Mouse (Mus musculus): ENCODE data around the gene Tex44. TPM values are rescaled to one million over a fixed set of nuclear protein-coding genes. Genes with fewer than 3 reads are reported as not detected.
A peak's percentile ranks its signal among the peaks of the same experiment; 100 is the strongest.

The Tex44 gene
- polyA plus RNA-seq, 1 experiment from 2014 or later, result not detected

- Histone ChIP-seq H3K36me3 (ENCODE audit: control insufficient read depth, insufficient read depth, low read length) (no peaks in the 10 kb centered on the region), H3K9ac (ENCODE audit: low read depth, low read length) (no peak overlapping the region), H3K27me3 (replicated peaks; ENCODE audit: control insufficient read depth, insufficient read depth, low read length) (0 out of 2 replicates have a peak, but pooled peaks cover 3% of the 10 kb centered on the region), H3K4me1 (replicated peaks; ENCODE audit: control insufficient read depth, insufficient read depth, low read length) (peaks cover 47% of the 10 kb centered on the region), H3K4me3 (ENCODE audit: low read depth, low read length) (no peak overlapping the region), H3K27ac (ENCODE audit: low read depth, low read length) (no peak overlapping the region; the same call in 1 of the 2 replicates), H3K9me3 (ENCODE audit: control insufficient read depth, low read length) (no peaks in the 10 kb centered on the region), H3K4me2 (no peak overlapping the region)
- DNase-seq (ENCODE audit: low spot score) (no peak), ATAC-seq (replicated peaks; ENCODE audit: low FRiP score) (no peak)
- 82% methylated on average over 2 of the region's 2 CpGs for WGBS
Measured at GRCm38 (mm10) chr1:86438501-86438900, 12.4 kb downstream of the Tex44 start.

- peak overlapping the region; percentile 95 for H3K4me2 ChIP-seq
- DNase-seq (ENCODE audit: low spot score), result no peak
- 0 out of 2 replicates have a peak, but pooled peaks cover 3% of the 10 kb centered on the region for H3K27me3 ChIP-seq (replicated peaks; ENCODE audit: control insufficient read depth, insufficient read depth, low read length)
- H3K4me1 ChIP-seq (replicated peaks; ENCODE audit: control insufficient read depth, insufficient read depth, low read length), result peaks cover 49% of the 10 kb centered on the region
- H3K27ac ChIP-seq (ENCODE audit: low read depth, low read length), result 0 out of 2 replicates have a peak overlapping the region, but pooled peaks have one; percentile 5
- H3K9me3 ChIP-seq (ENCODE audit: control insufficient read depth, low read length), result no peaks in the 10 kb centered on the region
- WGBS, result 26% methylated on average over 8 of the region's 8 CpGs
- H3K36me3 ChIP-seq (ENCODE audit: control insufficient read depth, insufficient read depth, low read length), result no peaks in the 10 kb centered on the region
- no peak for ATAC-seq (replicated peaks; ENCODE audit: low FRiP score)
- H3K4me3 ChIP-seq (ENCODE audit: low read depth, low read length), result no peak overlapping the region
- H3K9ac ChIP-seq (ENCODE audit: low read depth, low read length), result no peak overlapping the region
Measured at GRCm38 (mm10) chr1:86439487-86440170, 13.5 kb downstream of the Tex44 start.

GRCm38 (mm10) chr1:86440171-86440886 is 14.2 kb downstream of the Tex44 start:
- ATAC-seq (replicated peaks; ENCODE audit: low FRiP score) (peak; percentile 78), DNase-seq (ENCODE audit: low spot score) (peak; percentile 93)
- Histone ChIP-seq H3K27ac (ENCODE audit: low read depth, low read length) (peak overlapping the region; percentile 98), H3K27me3 (replicated peaks; ENCODE audit: control insufficient read depth, insufficient read depth, low read length) (0 out of 2 replicates have a peak, but pooled peaks cover 3% of the 10 kb centered on the region), H3K4me3 (ENCODE audit: low read depth, low read length) (peak overlapping the region; percentile 59), H3K4me2 (peak overlapping the region; percentile 95), H3K9me3 (ENCODE audit: control insufficient read depth, low read length) (no peaks in the 10 kb centered on the region), H3K4me1 (replicated peaks; ENCODE audit: control insufficient read depth, insufficient read depth, low read length) (peaks cover 42% of the 10 kb centered on the region), H3K36me3 (ENCODE audit: control insufficient read depth, insufficient read depth, low read length) (no peaks in the 10 kb centered on the region), H3K9ac (ENCODE audit: low read depth, low read length) (peak overlapping the region; percentile 96)
- 9% methylated on average over 18 of the region's 18 CpGs for WGBS

GRCm38 (mm10) chr1:86440887-86441723 is 15.0 kb downstream of the Tex44 start:
- H3K27ac ChIP-seq (ENCODE audit: low read depth, low read length), result peak overlapping the region; percentile 98
- ATAC-seq (replicated peaks; ENCODE audit: low FRiP score), result peak; percentile 56
- H3K27me3 ChIP-seq (replicated peaks; ENCODE audit: control insufficient read depth, insufficient read depth, low read length), result 0 out of 2 replicates have a peak, but pooled peaks cover 3% of the 10 kb centered on the region
- H3K4me2 ChIP-seq, result peak overlapping the region; percentile 95
- peak overlapping the region; percentile 59 for H3K4me3 ChIP-seq (ENCODE audit: low read depth, low read length)
- WGBS, result under 1% methylated on average over 29 of the region's 29 CpGs
- peak overlapping the region; percentile 96 for H3K9ac ChIP-seq (ENCODE audit: low read depth, low read length)
- no peaks in the 10 kb centered on the region for H3K9me3 ChIP-seq (ENCODE audit: control insufficient read depth, low read length)
- peak; percentile 73 for DNase-seq (ENCODE audit: low spot score)
- H3K36me3 ChIP-seq (ENCODE audit: control insufficient read depth, insufficient read depth, low read length), result no peaks in the 10 kb centered on the region
- H3K4me1 ChIP-seq (replicated peaks; ENCODE audit: control insufficient read depth, insufficient read depth, low read length), result peaks cover 38% of the 10 kb centered on the region

GRCm38 (mm10) chr1:86441724-86441979 is 15.5 kb downstream of the Tex44 start:
- Histone ChIP-seq H3K27ac (ENCODE audit: low read depth, low read length) (peak overlapping the region; percentile 98), H3K9me3 (ENCODE audit: control insufficient read depth, low read length) (no peaks in the 10 kb centered on the region), H3K4me1 (replicated peaks; ENCODE audit: control insufficient read depth, insufficient read depth, low read length) (peaks cover 38% of the 10 kb centered on the region), H3K36me3 (ENCODE audit: control insufficient read depth, insufficient read depth, low read length) (no peaks in the 10 kb centered on the region), H3K27me3 (replicated peaks; ENCODE audit: control insufficient read depth, insufficient read depth, low read length) (0 out of 2 replicates have a peak, but pooled peaks cover 3% of the 10 kb centered on the region), H3K9ac (ENCODE audit: low read depth, low read length) (peak overlapping the region; percentile 96), H3K4me2 (peak overlapping the region; percentile 95), H3K4me3 (ENCODE audit: low read depth, low read length) (peak overlapping the region; percentile 59)
- no peak for DNase-seq (ENCODE audit: low spot score)
- ATAC-seq (replicated peaks; ENCODE audit: low FRiP score), result no peak
- 1% methylated on average over 5 of the region's 5 CpGs for WGBS

- no peaks in the 10 kb centered on the region for H3K9me3 ChIP-seq (ENCODE audit: control insufficient read depth, low read length)
- H3K36me3 ChIP-seq (ENCODE audit: control insufficient read depth, insufficient read depth, low read length), result no peaks in the 10 kb centered on the region
- peak overlapping the region; percentile 96 for H3K9ac ChIP-seq (ENCODE audit: low read depth, low read length)
- DNase-seq (ENCODE audit: low spot score), result peak; percentile 92
- peak overlapping the region; percentile 95 for H3K4me2 ChIP-seq
- peak; percentile 64 for ATAC-seq (replicated peaks; ENCODE audit: low FRiP score)
- WGBS, result under 1% methylated on average over 81 of the region's 81 CpGs
- peaks cover 37% of the 10 kb centered on the region for H3K4me1 ChIP-seq (replicated peaks; ENCODE audit: control insufficient read depth, insufficient read depth, low read length)
- H3K27me3 ChIP-seq (replicated peaks; ENCODE audit: control insufficient read depth, insufficient read depth, low read length), result 0 out of 2 replicates have a peak, but pooled peaks cover 3% of the 10 kb centered on the region
- H3K4me3 ChIP-seq (ENCODE audit: low read depth, low read length), result peak overlapping the region; percentile 59
- peak overlapping the region; percentile 98 for H3K27ac ChIP-seq (ENCODE audit: low read depth, low read length)
Measured at GRCm38 (mm10) chr1:86441980-86442831, 16.1 kb downstream of the Tex44 start.

GRCm38 (mm10) chr1:86442832-86443231 is 16.7 kb downstream of the Tex44 start:
- Histone ChIP-seq H3K4me2 (peak overlapping the region; percentile 95), H3K36me3 (ENCODE audit: control insufficient read depth, insufficient read depth, low read length) (no peaks in the 10 kb centered on the region), H3K9ac (ENCODE audit: low read depth, low read length) (peak overlapping the region; percentile 96), H3K4me3 (ENCODE audit: low read depth, low read length) (peak overlapping the region; percentile 59), H3K4me1 (replicated peaks; ENCODE audit: control insufficient read depth, insufficient read depth, low read length) (peaks cover 36% of the 10 kb centered on the region), H3K27ac (ENCODE audit: low read depth, low read length) (peak overlapping the region; percentile 98), H3K9me3 (ENCODE audit: control insufficient read depth, low read length) (no peaks in the 10 kb centered on the region), H3K27me3 (replicated peaks; ENCODE audit: control insufficient read depth, insufficient read depth, low read length) (0 out of 2 replicates have a peak, but pooled peaks cover 3% of the 10 kb centered on the region)
- WGBS, result 7% methylated on average over 24 of the region's 24 CpGs
- ATAC-seq (replicated peaks; ENCODE audit: low FRiP score) (no peak), DNase-seq (ENCODE audit: low spot score) (no peak)

Measured in liver, embryonic 11.5 days (tissue).